Mouse (Mus musculus) liver, embryonic 14.5 days (tissue): ENCODE results near the gene Slc35b2. TPM values are rescaled to one million over a fixed set of nuclear protein-coding genes. Genes with fewer than 3 reads are reported as not detected.

Experiments
- ATAC-seq: fragments of 200-750 bp; cut with Nextera tagmentation; 2 replicates; pipeline ENCODE4 v1.8.0; 2017; ENCODE audit warnings: moderate number of reproducible peaks, mild to moderate bottlenecking, moderate library complexity; ENCODE audit not compliant: insufficient read depth
- DNase-seq, 3 experiments: peaks; one replicate each; pipeline ENCODE4 v3.0.0-alpha.2; 2012 to 2013; ENCODE audit warnings: low read depth in 3 of 3, low spot score in 3 of 3
- H3K27ac ChIP-seq: fragments of 300-500 bp; sonication (generic); 2 replicates; pipeline ENCODE4 v1.5.1; 2014; ENCODE audit warnings: moderate library complexity, mild to moderate bottlenecking, control low read depth, inconsistent platforms
- H3K27me3 ChIP-seq: fragments of 300-500 bp; sonication (generic); 2 replicates; pipeline ENCODE4 v1.6.1; 2014; ENCODE audit warnings: mild to moderate bottlenecking, low read length, moderate library complexity; ENCODE audit not compliant: control insufficient read depth, insufficient read depth
- H3K36me3 ChIP-seq: fragments of 300-500 bp; sonication (generic); replicated peaks from 2 replicates; pipeline ENCODE4 v1.6.1; 2014; ENCODE audit warnings: low read depth; ENCODE audit not compliant: control insufficient read depth, insufficient read depth
- H3K4me1 ChIP-seq, 2 experiments: fragments of 200-500 bp in 1 of 2; fragments of 300-500 bp in 1 of 2; sonication (generic) in 1 of 2; replicated peaks; 2 replicates each; pipeline ENCODE4 v1.6.1; 2012 to 2014; ENCODE audit warnings: antibody characterized with exemption in 1 of 2, inconsistent platforms in 1 of 2, low read length in 1 of 2; ENCODE audit not compliant: control insufficient read depth in 2 of 2, insufficient read depth in 2 of 2
- H3K4me2 ChIP-seq: fragments of 300-500 bp; sonication (generic); 2 replicates; pipeline ENCODE4 v1.6.1; 2014; ENCODE audit warnings: low read depth, mild to moderate bottlenecking, control low read depth, moderate library complexity
- H3K4me3 ChIP-seq, 2 experiments: fragments of 200-500 bp in 1 of 2; fragments of 300-500 bp in 1 of 2; sonication (generic) in 1 of 2; 2 replicates each; pipeline ENCODE4 v1.5.1; 2012 to 2014; ENCODE audit warnings: low read depth in 2 of 2, low read length in 2 of 2, mild to moderate bottlenecking in 2 of 2, control low read depth in 1 of 2, inconsistent platforms in 1 of 2, moderate library complexity in 1 of 2; ENCODE audit not compliant: insufficient read depth in 1 of 2
- H3K9ac ChIP-seq: fragments of 300-500 bp; sonication (generic); replicated peaks from 2 replicates; pipeline ENCODE4 v1.6.1; 2014; ENCODE audit warnings: mild to moderate bottlenecking, control low read depth, moderate library complexity
- H3K9me3 ChIP-seq: fragments of 300-500 bp; sonication (generic); 2 replicates; pipeline ENCODE4 v1.6.1; 2016; ENCODE audit warnings: low read length, mixed read lengths; ENCODE audit not compliant: control insufficient read depth
- CTCF ChIP-seq: IDR thresholded peaks from 2 replicates; pipeline ENCODE4 v1.5.1; 2016; ENCODE audit warnings: antibody characterized with exemption, low read depth, control low read depth
- EP300 ChIP-seq: IDR thresholded peaks from 2 replicates; pipeline ENCODE4 v1.6.1; 2016; ENCODE audit warnings: antibody characterized with exemption, low read depth
- WGBS: fragments of 180-500 bp; shearing (Covaris S2); extraction: QIAGEN DNeasy Blood & Tissue Kit; methylation state at CpG from one replicate; pipeline ENCODE4 v1.1.7; 2014; ENCODE audit not compliant: insufficient replicate concordance; 5-methylcytosine and 5-hydroxymethylcytosine counted together
- polyA plus RNA-seq, 2 experiments: library from polyadenylated mRNA; depleted of rRNA in 1 of 2; stranded (reverse) in 1 of 2; unstranded in 1 of 2; fragments of >200 nt; fragmentation: Nextera tagmentation in 1 of 2; extraction: Ambion mirVana in 1 of 2; gene quantifications; 2 replicates each; pipeline versions ENCODE4 v1.2.1 to v1.2.3; 2012 to 2014

Gene Slc35b2
- polyA plus RNA-seq, 2 experiments: 27.6 to 44.8 TPM

DNA sequence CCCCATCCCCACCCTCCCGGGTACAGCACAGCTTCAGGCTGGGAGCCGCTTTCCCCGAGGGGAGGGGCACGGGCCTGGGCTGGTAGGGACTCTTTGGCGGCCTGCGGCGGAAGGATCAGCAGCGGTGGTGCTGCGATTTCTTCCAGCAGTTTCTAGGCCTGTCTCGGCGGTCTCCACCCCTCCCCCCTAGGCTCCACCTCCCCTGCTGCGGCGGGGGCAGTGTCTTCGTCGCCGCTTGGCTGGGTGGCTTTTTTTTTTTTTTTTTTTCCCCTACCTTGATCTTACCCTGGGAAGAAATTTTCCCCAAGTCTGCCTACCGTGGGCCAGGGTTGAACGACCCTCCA is 10.1 kb downstream of the Slc35b2 start:
- peak overlapping the region; percentile 85 for H3K27ac ChIP-seq
- peak overlapping the region; percentile 100 for H3K4me2 ChIP-seq
- no peaks in the 10 kb centered on the region for H3K27me3 ChIP-seq
- DNase-seq: peak; percentile 80 to 84 (median 82)
- WGBS: under 1% methylated on average over 18 of the region's 18 CpGs
- H3K9ac ChIP-seq: peak overlapping the region; percentile 97
- peak overlapping the region; percentile 80 to 100 for H3K4me3 ChIP-seq
- peaks cover 32% of the 10 kb centered on the region for H3K36me3 ChIP-seq
- peak; percentile 74 for ATAC-seq
- TF ChIP-seq EP300 (no peak; the same call in 1 of the 2 replicates), CTCF (0 out of 2 replicates have a peak, but pooled peaks have one; percentile 22)
- H3K4me1 ChIP-seq: peaks cover 4 to 8% of the 10 kb centered on the region in 2 experiments
- no peaks in the 10 kb centered on the region for H3K9me3 ChIP-seq

DNA sequence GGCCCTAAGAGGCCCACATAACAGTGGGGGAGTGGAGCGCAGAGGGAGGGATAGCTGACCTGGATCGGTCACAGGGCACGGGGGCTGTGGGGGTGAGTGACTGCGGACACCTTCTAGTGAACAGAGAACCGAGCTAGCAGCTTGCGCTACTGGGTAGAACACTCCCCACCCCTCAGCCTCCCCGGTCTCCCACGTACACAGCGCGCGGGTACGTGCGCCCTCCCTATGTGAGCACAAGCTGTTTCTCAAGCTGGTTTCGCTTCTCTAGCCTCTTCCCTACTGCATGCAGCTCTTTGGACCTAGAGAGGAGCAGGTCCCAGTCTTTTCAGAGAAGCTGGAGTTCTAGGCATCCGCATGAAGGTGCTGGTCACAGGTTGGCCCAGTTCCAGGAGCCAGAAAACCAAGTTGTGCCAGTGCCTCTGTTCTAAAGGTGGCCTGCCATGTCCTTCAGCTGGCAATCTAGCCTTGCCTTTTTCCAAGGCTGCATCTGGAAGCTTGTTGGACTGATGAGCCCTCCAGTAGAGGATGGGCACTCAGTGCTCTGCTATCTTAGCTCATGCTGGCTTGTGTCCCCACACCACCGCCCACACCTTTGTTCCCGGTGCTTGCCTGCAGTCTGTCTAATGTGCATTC is 10.6 kb downstream of the Slc35b2 start:
- Histone ChIP-seq H3K9ac (peak overlapping the region; percentile 97), H3K9me3 (no peaks in the 10 kb centered on the region), H3K4me2 (peak overlapping the region; percentile 100), H3K27me3 (no peaks in the 10 kb centered on the region), H3K36me3 (peaks cover 28% of the 10 kb centered on the region), H3K4me3 (peak overlapping the region; percentile 80 to 100), H3K4me1 (peaks cover 4 to 8% of the 10 kb centered on the region in 2 experiments), H3K27ac (peak overlapping the region; percentile 75)
- ATAC-seq (peak; percentile 47), DNase-seq (no peak)
- no peak for TF ChIP-seq CTCF
- 3% methylated on average over 17 of the region's 17 CpGs for whole genome bisulfite sequencing

DNA sequence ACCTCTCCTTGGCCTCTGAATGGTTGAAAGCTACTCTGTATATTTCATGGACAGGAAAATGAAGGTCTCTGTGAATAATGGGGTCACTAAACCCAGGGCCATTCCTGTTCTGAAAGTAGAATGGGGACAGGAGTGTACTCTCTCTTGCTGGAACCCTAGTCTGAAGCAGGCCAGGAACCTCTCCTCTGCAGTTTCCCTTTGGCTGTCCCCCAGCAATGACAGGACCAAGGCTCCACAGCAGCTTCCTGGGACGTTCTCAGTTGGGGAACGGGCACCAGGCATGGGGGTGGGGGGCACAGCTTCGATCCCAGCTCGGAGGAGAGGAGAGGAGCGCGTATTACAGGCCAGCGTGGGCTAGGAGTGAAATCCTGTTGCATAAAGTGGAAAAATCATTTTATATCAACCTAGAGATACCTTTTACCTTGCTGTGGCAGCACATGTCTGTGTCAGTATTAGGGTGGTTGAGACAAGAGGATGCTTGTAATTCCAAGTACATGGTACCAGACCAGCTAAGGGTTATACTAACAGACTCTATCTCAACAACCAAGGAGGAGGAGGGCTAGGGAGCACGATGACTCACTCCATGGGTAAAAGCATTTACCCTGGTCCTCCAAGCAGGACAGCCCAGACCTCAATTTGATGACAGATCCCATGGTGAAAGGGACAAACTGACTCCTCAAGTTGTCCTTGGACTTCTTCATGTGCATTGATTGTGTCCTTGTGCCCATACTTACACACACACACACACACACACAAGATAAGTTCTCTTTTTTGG is 11.6 kb downstream of the Slc35b2 start:
- Histone ChIP-seq H3K9ac (no peak overlapping the region), H3K4me1 (peaks cover 4 to 8% of the 10 kb centered on the region in 2 experiments), H3K9me3 (no peaks in the 10 kb centered on the region), H3K27me3 (no peaks in the 10 kb centered on the region), H3K36me3 (peaks cover 17% of the 10 kb centered on the region), H3K4me2 (no peak overlapping the region; the same call in 1 of the 2 replicates), H3K27ac (no peak overlapping the region), H3K4me3 (no peak overlapping the region)
- no peak for DNase-seq
- WGBS: 87% methylated on average over 8 of the region's 8 CpGs
- no peak for ATAC-seq
- TF ChIP-seq EP300: no peak
- no peak for TF ChIP-seq CTCF

- no peak overlapping the region for H3K4me3 ChIP-seq
- H3K27ac ChIP-seq: peak overlapping the region; percentile 15; the same call in 1 of the 2 replicates
- no peaks in the 10 kb centered on the region for H3K9me3 ChIP-seq
- 57% methylated on average over 5 of the region's 5 CpGs for WGBS
- H3K36me3 ChIP-seq: no peaks in the 10 kb centered on the region
- H3K9ac ChIP-seq: no peak overlapping the region
- no peak for ATAC-seq
- no peak for TF ChIP-seq EP300
- TF ChIP-seq CTCF: no peak
- H3K4me2 ChIP-seq: no peak overlapping the region
- peaks cover 20 to 30% of the 10 kb centered on the region in 2 experiments for H3K4me1 ChIP-seq
- H3K27me3 ChIP-seq: no peaks in the 10 kb centered on the region
- DNase-seq: no peak
Measured at GRCm38 (mm10) chr17:45578242-45578641, 14.6 kb downstream of the Slc35b2 start.

DNA sequence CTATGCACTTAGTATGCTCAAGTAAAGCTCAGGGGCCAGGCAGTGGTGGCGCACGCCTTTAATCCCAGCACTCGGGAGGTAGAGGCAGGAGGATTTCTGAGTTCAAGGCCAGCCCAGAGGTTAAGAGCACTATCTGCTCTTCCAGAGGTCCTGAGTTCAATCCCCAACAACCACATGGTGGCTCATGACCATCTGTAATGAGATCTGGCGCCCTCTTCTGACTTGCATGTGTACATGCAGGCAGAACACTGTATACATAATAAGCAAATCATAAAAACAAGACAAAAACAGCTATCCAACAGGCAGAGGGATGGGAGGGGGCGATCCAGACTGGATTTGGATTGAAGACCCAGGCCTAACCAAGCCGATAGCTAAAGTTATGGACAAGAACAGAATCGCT is 15.2 kb downstream of the Slc35b2 start:
- 46% methylated on average over 7 of the region's 7 CpGs for WGBS
- H3K9ac ChIP-seq: no peak overlapping the region
- H3K4me1 ChIP-seq: peaks cover 24 to 33% of the 10 kb centered on the region in 2 experiments
- peaks cover under 1% of the 10 kb centered on the region; the same call in 1 of the 2 replicates for H3K36me3 ChIP-seq
- H3K27me3 ChIP-seq: no peaks in the 10 kb centered on the region
- no peak for ATAC-seq
- no peak overlapping the region for H3K27ac ChIP-seq
- H3K9me3 ChIP-seq: no peaks in the 10 kb centered on the region
- no peak overlapping the region for H3K4me2 ChIP-seq
- H3K4me3 ChIP-seq: no peak overlapping the region
- peak in 1 of 3 experiments; percentile 47 for DNase-seq
- TF ChIP-seq CTCF: peak; percentile 84
- no peak for TF ChIP-seq EP300
